Mouse (Mus musculus) limb, embryonic 14.5 days (tissue): ENCODE data around the gene Pde9a. TPM values are rescaled to one million over a fixed set of nuclear protein-coding genes. Genes with fewer than 3 reads are reported as not detected.

Experiments used
- ATAC-seq: fragments of 200-750 bp; cut with Nextera tagmentation; 2 replicates; pipeline ENCODE4 v1.8.0; 2017; ENCODE audit warnings: low read depth, moderate number of reproducible peaks, moderate TSS enrichment; ENCODE audit not compliant: low FRiP score
- DNase-seq: peaks from one replicate; pipeline ENCODE4 v3.0.0-alpha.2; 2015; ENCODE audit warnings: low spot score
- H3K27ac ChIP-seq: fragments of 300-500 bp; sonication (generic); replicated peaks from 2 replicates; pipeline ENCODE4 v1.5.1; 2014; ENCODE audit warnings: low read depth, mild to moderate bottlenecking, low read length, moderate library complexity, mixed read lengths
- H3K27me3 ChIP-seq: fragments of 300-500 bp; sonication (generic); 2 replicates; pipeline ENCODE4 v1.6.1; 2014; ENCODE audit warnings: low read length, mixed read lengths; ENCODE audit not compliant: control insufficient read depth, insufficient read depth
- H3K36me3 ChIP-seq: fragments of 300-500 bp; sonication (generic); 2 replicates; pipeline ENCODE4 v1.6.1; 2014; ENCODE audit warnings: mild to moderate bottlenecking, low read length, moderate library complexity, mixed read lengths; ENCODE audit not compliant: control insufficient read depth, insufficient read depth
- H3K4me1 ChIP-seq: fragments of 300-500 bp; sonication (generic); 2 replicates; pipeline ENCODE4 v1.6.1; 2014; ENCODE audit warnings: antibody characterized with exemption, low read length, mixed read lengths; ENCODE audit not compliant: control insufficient read depth, insufficient read depth
- H3K4me2 ChIP-seq: fragments of 300-500 bp; sonication (generic); replicated peaks from 2 replicates; pipeline ENCODE4 v1.6.1; 2014; ENCODE audit warnings: low read depth, mild to moderate bottlenecking, low read length, moderate library complexity; ENCODE audit not compliant: severe bottlenecking
- H3K4me3 ChIP-seq: fragments of 300-500 bp; sonication (generic); replicated peaks from 2 replicates; pipeline ENCODE4 v1.5.1; 2014; ENCODE audit warnings: low read length
- H3K9ac ChIP-seq: fragments of 300-500 bp; sonication (generic); 2 replicates; pipeline ENCODE4 v1.6.1; 2014; ENCODE audit warnings: mild to moderate bottlenecking, low read depth, low read length, moderate library complexity; ENCODE audit not compliant: severe bottlenecking
- H3K9me3 ChIP-seq: fragments of 300-500 bp; sonication (generic); 2 replicates; pipeline ENCODE4 v1.6.1; 2016; ENCODE audit warnings: low read length; ENCODE audit not compliant: control insufficient read depth
- POLR2A ChIP-seq: fragments of 200-500 bp; IDR thresholded peaks from 2 replicates; pipeline ENCODE4 v1.8.0; 2012; ENCODE audit warnings: inconsistent platforms, mild to moderate bottlenecking, moderate library complexity, borderline replicate concordance; ENCODE audit not compliant: insufficient read depth, insufficient read length; ENCODE audit errors: extremely low read depth
- WGBS: fragments of 180-500 bp; shearing (Covaris S2); extraction: QIAGEN DNeasy Blood & Tissue Kit; methylation state at CpG from one replicate; pipeline ENCODE4 v1.1.7; 2014; 5-methylcytosine and 5-hydroxymethylcytosine counted together
- polyA plus RNA-seq, 2 experiments: library from polyadenylated mRNA; depleted of rRNA in 1 of 2; stranded (reverse) in 1 of 2; unstranded in 1 of 2; fragments of >200 nt; fragmentation: Nextera tagmentation in 1 of 2; extraction: Ambion mirVana in 1 of 2; gene quantifications; 2 replicates each; pipeline versions ENCODE4 v1.2.1 to v1.2.3; 2012 to 2014

The Pde9a gene
- polyA plus RNA-seq, 2 experiments, result 27.2 to 47.3 TPM

DNA sequence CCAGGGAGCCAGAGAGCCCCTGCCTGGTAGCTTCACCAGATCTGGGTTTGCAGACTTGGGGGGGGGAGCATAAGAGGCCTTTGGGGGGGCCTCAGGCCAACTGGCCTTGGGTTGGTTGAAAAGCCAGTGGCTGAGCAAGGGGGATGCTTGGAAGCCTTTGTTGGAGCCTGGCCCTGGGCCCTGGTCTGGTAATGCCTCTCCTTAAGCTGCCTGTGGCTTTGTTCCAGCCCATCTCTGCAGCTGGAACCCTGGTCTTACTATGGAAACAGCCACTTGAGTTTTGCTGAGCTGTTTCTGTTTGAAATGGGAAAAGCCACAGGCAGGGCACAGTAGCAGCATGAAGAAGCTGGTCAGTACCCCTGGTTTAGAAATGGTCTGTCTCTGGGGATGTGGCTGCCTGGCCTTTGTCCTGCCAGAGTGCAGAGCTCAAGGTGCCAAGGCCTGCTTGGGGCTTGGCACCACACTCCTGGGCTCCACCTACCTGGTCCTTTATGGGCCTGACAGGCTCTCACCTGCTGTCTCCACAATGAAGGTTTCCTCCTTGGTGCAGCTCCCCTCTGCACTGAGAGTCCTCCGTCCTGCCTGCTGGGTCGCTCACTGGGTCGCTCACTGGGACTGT is 3.5 kb downstream of the Pde9a start:
- ATAC-seq, result no peak
- no peak overlapping the region for H3K9ac ChIP-seq
- WGBS, result 69% methylated on average over 3 of the region's 3 CpGs

DNA sequence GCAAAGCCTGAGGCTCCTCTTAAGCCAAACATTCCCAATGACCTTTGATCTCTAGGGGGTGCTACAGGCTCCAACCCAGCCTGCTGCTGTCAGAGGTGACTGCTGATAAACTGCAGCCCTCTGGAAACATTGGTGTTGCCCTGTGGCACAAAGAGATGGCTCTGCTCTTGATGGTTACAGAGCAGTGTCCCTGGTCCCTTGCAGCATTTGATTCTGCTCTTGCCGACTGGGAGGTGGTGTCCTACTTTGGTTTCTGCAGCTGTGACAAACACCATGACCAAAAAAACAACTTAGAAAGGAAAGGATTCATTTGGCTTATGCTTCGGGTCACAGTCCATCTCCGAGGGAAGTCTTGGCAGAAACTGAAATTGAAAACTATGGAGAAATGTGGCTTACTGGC is 5.5 kb downstream of the Pde9a start:
- Histone ChIP-seq H3K9me3 (no peaks in the 10 kb centered on the region), H3K9ac (no peak overlapping the region), H3K27ac (no peak overlapping the region), H3K4me1 (peaks cover 23% of the 10 kb centered on the region), H3K36me3 (no peaks in the 10 kb centered on the region), H3K4me2 (no peak overlapping the region), H3K27me3 (no peaks in the 10 kb centered on the region), H3K4me3 (no peak overlapping the region)
- WGBS, result 41% methylated on average over 3 of the region's 3 CpGs
- ATAC-seq, result no peak
- no peak for DNase-seq
- no peak for TF ChIP-seq POLR2A

More for the DNA sequence above, 3.5 kb downstream of the Pde9a start:
- H3K27ac ChIP-seq, result no peak overlapping the region
- H3K4me3 ChIP-seq, result no peak overlapping the region
- H3K4me2 ChIP-seq, result no peak overlapping the region
- peak; percentile 70 for DNase-seq
- H3K4me1 ChIP-seq, result peaks cover 29% of the 10 kb centered on the region
- H3K27me3 ChIP-seq, result no peaks in the 10 kb centered on the region
- TF ChIP-seq POLR2A, result no peak
- H3K36me3 ChIP-seq, result no peaks in the 10 kb centered on the region
- H3K9me3 ChIP-seq, result no peaks in the 10 kb centered on the region

DNA sequence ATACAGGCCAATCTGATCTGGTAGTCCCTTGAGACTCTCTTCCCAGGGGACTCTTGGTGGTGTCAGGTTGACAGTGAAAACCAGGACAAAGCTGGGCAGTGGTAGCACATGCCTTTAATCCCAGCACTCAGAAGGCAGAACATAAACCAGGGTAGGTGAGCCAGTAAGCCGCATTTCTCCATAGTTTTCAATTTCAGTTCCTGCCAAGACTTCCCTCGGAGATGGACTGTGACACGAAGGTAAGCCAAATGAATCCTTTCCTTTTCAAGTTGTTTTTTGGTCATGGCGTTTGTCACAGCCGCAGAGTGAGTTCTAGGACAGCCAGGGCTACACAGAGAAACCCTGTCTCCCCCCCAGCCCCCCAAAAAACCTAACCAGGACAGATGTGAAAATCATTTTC is 6.0 kb downstream of the Pde9a start:
- Histone ChIP-seq H3K27me3 (no peaks in the 10 kb centered on the region), H3K9ac (no peak overlapping the region), H3K27ac (no peak overlapping the region), H3K4me3 (no peak overlapping the region), H3K9me3 (no peaks in the 10 kb centered on the region), H3K4me2 (no peak overlapping the region), H3K4me1 (peaks cover 23% of the 10 kb centered on the region), H3K36me3 (no peaks in the 10 kb centered on the region)
- DNase-seq (no peak), ATAC-seq (no peak)
- TF ChIP-seq POLR2A, result no peak
- 73% methylated on average over 5 of the region's 5 CpGs for WGBS

DNA sequence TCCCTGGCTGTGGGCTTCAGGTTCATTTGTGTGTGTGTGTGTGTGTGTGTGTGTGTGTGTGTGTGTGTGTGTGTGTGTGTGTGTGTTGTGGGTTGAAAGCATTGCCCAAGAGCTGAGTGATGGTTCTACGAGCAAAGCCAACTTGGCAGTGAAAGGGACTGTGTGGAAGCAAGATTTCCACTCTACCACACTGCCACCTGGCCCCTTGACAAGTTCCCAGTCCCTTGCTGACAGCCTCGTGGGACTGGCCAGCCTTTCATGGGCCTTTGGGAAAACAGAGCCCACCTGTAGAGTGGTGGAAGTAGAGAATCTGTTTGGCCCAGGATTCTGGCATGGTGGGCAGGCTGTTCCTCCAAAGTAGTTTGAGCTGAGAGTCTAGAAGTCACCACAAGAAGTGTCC is 7.8 kb downstream of the Pde9a start:
- 66% methylated on average over 2 of the region's 2 CpGs for WGBS
- Histone ChIP-seq H3K9ac (no peak overlapping the region), H3K4me2 (no peak overlapping the region), H3K4me1 (peaks cover 10% of the 10 kb centered on the region), H3K27ac (no peak overlapping the region), H3K36me3 (no peaks in the 10 kb centered on the region), H3K27me3 (no peaks in the 10 kb centered on the region), H3K4me3 (no peak overlapping the region), H3K9me3 (no peaks in the 10 kb centered on the region)
- no peak for ATAC-seq
- DNase-seq, result no peak
- no peak for TF ChIP-seq POLR2A

DNA sequence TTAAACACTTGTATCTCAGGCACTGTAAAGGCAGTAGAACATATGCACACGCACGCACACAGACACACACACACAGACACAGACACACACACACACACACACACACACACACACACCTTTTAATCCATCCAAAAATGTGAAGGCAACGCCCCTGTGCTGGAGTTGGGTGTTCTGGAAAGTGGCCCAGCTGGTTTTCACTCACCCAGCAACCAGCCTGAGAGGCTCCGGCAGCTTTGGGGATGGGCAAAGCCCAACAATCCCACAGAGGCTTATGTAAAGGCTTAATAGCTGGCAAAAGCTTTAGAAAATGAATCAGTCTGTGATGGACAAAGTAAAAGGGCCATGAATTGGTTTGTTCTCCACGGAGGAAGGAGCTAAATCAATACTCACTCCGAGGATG is 14.3 kb downstream of the Pde9a start:
- Histone ChIP-seq H3K27ac (no peak overlapping the region), H3K27me3 (no peaks in the 10 kb centered on the region), H3K4me1 (peaks cover 30% of the 10 kb centered on the region), H3K36me3 (no peaks in the 10 kb centered on the region), H3K9me3 (no peaks in the 10 kb centered on the region), H3K4me2 (no peak overlapping the region), H3K4me3 (no peak overlapping the region), H3K9ac (no peak overlapping the region)
- 67% methylated on average over 6 of the region's 6 CpGs for WGBS
- no peak for TF ChIP-seq POLR2A
- DNase-seq (peak; percentile 25), ATAC-seq (no peak)
